Mouse (Mus musculus) c-Kit-negative CD71-positive TER-119-positive erythroid progenitor cells, embryonic 14.5 days (primary cell): Measurements from ENCODE around the gene Pwp2.

Experiments used
- DNase-seq: peaks from one replicate; pipeline ENCODE4 v3.0.0-alpha.2; 2013; ENCODE audit warnings: low read depth, low spot score

Pwp2 gene

DNA sequence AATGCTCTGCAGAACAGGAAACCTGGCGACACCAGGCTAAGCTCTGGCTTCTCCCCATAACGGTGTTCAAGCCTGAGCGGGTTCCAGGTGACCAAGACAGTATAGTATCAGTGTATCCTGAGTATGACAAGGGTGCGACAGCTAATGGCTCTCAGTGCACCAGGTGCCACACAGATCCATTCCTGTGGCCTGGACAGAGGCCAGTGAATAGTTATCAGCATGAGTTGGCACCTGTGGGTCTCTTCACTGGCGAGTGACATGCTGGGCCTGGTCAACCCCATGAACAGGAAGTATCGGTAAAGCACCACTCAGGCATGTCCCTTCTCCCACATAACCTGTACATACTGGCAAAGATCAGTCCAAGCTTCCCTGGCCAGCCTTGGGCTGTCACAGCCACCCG, 13.9 kb downstream of the Pwp2 start:
- DNase-seq: no peak

DNA sequence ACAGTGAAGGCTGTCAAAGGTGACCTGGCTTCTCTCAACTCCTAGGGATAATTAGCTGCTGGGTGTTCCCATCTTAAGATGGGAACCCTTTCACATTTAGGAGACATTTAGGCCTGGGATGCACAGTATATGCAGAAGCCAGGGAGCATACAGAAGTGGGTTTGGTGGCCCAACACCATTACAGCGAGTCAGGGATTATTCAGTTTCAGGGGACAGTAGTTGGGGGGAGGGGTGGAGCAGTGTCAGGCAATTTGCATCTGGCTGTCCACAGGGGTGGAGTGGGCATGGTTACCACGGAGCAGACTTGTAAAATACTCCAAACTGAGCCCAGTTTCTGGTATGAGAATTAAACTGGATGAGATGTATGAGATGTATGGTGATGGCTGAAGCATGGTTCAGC, 14.5 kb downstream of the Pwp2 start:
- DNase-seq: no peak

DNA sequence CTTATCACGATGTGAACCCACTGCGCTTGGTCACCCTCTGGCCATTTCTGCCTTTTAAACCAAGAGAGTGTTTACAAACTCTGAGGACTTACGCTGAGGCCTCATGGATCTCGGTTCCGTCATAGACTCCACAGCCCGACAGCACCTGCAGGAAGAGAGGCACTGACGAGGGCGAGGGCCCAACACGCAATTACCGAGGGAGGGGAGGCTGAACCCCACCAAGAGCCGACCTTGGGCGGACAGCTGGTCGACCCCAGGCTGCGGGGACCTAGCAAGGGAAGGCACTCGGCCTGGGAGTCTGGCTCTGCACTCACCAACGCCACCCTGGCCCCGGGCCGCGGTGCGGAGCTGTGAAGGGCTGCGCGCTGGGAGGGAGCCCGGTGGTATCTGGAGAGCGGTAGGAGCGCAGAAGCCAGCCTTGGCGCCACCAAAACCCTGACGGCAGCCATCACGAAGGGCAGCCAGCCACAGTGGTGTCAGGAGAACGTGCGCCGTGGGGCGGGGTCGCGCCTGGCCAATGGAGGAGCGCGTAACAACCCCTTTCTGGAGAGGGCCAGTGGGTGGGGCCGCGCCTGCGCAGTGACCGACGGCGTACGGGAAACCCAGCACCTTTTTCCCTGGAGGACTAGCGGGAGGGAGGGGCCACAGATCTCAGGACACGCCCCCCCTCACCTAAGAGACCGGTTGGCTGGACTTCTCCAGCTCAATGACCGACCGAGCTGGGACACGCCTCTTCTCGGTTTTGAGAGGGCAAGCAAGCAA, 15.5 kb downstream of the Pwp2 start, which contains the start of gene D10Jhu81e:
Gene D10Jhu81e, minus strand, starts transcription at position 502 of the 762 bp plus-strand sequence.
- DNase-seq: peak; percentile 96

DNA sequence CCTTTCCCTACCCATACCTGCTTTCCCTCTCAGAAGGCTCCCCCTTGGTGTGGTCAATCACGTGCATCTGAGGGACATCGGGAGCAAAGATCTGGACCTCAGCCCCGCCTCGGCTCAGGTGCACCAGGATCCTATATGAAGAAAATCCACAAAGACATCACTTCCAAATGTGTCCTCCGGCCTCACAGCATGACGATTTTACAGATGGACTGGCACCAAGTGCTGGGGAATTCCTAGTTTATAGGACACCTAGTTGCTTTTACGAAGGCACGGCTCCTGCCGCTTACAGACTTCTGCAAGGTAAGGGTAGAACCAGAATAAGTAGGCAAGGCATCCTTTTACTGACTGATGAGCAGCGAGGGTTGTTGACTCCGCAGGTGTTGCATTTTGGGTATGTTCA, 16.2 kb downstream of the Pwp2 start:
- no peak for DNase-seq

DNA sequence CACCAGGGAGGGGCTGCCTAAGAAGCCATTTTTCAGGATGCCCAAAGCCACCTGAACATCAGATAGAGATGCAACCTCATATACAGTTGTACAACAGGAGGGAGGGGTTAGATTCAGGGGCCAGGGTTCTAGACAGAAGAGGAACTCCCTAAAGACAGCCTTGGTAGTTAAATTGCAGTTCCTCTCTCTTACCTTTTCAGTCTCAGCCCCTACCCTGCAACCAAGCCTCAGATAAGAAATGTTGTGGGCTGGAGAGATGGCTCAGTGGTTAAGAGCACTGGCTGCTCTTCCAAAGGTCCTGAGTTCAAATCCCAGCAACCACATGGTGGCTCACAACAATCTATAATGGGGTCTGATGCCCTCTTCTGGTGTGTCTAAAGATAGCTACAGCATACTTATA, 17.2 kb downstream of the Pwp2 start:
- DNase-seq: no peak

DNA sequence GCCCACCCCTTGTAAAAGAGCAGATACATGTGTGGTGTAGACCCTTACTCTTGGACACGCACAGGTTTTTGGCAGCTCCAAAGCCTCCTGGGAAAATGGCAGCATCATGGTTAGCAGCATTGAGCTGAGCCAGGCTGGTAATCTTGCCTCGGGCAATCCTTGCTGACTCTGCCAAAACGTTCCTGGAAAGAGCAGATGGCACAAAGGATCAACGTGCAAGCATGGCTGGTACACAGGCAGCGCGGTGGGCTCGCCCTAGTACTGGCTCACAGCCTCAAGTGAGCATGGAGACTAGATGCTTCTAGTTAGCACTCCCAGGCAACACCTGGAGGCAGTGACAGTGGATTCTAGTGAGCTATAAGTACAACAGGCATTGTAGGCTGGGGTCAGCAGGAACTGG, 17.6 kb downstream of the Pwp2 start:
- no peak for DNase-seq

DNA sequence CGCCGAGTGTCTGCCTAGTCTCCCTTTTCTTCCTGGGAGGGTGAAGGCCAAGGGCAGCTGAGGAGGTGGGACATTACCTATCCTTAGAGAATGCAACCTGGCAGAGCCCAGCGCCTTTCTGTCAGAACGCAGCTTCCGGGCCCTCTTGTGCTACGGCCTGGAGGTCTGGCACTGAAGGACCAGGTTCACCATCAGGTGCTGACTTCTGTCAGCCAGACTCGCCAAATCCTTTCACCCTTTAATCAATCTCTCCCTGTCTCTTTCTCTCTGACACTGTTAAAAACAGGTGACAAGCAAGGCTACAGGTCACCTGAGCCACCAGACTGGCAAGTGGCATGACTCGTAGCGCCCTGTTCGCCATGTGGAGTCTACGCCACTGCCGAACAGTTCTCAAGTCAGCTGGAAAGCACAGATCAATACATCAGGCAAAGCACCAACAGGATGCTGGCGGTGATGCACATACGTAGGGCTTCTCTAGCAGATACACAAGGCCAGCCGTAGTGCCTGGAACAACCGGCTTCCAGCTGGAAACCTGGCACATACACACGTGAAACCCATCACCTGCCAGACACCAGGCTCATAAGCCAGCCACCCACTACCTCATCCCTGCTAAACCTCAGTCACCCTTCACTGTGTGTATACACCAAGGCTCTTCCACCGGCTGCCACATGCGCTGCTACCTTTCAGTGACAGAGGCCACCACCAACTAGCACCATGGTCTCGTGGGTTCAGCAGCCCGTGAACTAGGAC, 19.5 kb downstream of the Pwp2 start:
- DNase-seq: no peak

DNA sequence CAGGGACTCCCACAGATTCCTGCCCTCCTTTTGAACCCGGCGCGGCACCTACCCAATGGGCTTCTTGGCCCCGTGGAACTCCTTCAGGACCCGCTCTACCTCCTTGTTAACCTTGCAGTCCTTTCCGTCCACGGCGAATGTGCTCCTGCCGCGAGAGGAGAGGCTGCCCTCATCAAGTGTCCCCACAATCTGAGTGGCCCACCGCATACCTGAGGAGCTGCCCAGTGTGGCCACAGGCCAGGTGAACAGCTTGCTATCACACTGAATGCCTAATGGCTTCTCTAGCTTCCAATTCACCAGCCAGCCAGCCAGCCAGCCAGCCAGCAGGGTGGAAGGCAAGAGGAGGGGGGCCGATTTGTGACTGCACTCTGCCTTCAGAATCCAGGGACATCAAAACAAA, 20.2 kb downstream of the Pwp2 start:
- DNase-seq: no peak

DNA sequence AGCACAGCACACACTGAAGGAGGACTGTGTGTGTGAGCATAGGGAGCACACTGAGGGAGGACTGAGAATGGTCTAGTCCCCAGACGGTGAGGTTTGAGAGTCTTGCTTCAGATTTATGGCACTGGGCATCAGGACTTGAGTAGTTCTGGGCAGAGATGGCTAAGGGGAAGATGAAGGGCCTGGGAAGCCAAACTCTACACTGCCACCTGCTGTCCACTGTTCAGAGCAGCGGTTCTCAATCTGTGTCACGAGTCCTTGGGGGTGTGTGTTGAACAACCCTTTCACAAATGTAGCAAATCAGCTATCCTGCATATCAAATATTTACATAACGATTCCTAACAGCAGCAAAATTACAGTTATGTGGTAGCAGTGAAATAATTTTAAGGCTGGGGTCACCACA, 21.0 kb downstream of the Pwp2 start:
- no peak for DNase-seq

DNA sequence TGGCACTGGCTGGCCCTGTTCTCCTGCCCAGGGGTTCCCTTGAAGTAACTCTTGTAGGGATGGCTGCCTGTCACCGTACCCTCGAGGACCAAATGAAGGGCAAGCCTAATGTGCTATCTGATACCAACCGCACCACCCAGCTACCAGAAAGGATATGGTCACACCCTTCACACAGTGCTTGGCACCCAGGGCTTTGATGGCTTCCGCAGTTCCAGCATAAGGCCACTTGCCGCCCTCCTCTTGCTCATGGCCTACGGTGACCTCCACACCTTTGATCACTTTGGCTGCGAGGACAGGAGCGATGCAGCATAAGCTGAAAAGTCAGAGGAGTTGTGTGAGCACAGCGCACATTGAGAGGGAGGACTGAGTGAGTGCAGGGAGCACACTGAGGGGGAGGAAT, 21.7 kb downstream of the Pwp2 start:
- DNase-seq: no peak

DNA sequence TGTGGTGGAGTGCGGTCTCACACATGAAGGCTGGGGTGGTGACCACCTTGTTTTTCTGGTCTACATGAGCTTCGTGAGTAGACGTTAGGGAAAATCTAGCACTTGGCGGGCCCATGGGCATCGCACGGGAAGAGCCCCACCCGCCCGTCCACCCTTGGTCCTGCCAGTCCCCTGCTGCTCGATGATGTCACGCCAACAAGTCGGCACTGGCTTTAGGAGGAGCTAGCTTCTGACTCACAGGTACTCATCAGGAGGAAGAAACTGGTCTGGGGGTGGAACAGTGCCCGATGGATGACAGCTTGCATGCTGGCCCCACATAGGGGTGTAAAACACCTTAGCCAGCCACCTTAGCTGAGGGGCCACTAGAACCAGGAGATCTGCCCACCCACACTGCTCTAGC, 22.3 kb downstream of the Pwp2 start:
- no peak for DNase-seq

DNA sequence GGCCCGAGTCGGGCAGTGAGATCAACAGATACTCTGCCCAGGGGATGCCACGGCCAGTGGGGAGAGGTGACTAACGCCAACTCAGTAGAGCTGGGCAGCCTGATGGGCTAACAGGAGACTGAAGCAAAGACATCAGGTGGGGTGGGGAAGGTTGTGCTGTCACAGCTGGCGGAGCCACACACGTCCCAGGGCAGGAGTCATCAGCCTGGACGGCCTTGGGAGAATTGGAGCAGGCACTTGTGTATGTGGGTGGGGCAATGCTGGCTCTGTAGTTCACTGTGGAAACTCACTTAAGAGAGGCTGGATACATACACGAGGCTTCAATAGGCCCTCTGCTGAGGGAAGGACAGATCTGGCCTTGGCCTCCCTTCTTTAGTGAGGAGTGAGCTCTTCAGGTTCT, 23.9 kb downstream of the Pwp2 start:
- no peak for DNase-seq

DNA sequence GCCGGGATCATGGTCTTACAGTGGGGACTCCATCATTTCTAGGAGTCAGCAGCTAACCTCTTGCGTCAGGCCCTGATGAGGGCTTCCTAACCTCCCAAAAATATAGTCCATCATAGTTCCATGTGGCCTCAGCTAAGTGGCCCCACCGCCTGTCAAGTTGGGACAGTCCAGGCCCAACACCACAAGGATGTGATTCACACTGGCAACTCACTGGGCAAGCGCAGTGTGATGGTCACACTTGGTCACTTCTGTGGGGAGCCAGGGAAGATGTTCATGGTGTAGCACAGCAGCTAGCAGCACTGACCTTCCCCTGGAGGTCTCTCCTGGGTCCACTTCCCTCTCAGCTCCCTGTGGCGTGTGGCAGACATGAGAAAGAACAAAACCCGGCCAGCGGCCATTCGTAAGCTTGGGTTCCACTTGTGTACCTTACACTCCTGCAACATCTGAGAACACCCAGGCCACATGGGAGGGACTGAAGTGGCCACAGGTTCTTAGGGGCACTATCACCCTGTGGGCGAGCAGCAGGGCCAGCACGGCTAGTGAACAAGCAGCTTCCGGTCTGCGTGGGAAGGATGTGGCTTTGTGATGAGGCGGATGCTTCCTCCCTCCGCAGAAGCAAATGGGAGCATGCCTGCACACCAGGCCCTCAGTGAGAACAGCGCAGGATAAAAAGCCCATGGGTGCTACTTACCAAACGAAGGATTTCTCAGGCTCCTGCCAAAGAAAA, 24.4 kb downstream of the Pwp2 start:
- DNase-seq: no peak

DNA sequence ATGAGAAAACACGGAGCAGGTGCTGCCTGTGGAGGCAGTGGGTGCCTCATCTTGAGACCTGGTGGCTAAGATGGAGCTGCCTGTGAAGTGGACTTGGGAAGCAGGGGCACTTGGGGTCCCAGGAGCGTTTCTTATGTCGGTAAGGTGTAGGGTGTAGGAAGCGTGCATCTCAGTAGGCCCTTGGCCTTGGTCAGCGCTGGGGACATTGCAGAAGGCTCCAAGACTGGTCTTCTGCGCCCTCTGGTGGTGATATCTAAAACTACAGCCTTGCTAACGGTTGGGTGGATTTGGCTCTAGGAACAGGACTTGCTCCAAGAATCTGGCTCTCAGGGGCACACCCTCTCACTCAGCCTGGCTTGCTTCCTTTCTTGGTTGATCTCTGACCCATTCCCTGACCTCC, 25.0 kb downstream of the Pwp2 start:
- DNase-seq: peak; percentile 70

DNA sequence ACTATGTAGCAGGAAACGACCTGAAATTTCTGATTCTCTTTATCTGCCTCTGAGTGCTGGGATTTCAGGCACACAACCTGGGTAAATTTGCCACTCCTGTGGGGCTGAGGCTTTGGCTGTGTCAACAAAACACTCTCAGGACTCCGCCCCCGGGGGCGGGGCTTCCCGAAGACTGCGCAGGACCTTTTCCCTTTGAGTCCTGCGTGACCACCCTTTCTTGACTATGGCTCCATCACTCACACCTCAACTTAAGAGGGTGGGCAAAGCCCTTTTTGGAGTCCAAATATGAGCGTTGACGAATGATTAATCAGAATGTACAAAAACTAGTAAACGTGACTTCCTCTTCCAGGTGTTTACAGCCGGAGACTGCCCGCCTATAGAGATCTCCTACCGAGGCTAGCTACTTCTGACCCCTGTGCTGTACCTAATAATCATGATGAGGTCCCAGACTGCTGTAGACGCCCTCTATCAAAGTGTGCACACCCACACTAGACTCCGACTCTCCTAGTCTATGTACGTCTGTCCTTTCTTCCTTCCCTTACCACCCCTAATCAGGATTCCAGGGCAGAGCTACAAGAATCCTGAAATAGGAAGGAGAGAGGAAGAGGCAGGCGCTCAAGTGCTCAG, 25.6 kb downstream of the Pwp2 start:
- peak; percentile 24 for DNase-seq

DNA sequence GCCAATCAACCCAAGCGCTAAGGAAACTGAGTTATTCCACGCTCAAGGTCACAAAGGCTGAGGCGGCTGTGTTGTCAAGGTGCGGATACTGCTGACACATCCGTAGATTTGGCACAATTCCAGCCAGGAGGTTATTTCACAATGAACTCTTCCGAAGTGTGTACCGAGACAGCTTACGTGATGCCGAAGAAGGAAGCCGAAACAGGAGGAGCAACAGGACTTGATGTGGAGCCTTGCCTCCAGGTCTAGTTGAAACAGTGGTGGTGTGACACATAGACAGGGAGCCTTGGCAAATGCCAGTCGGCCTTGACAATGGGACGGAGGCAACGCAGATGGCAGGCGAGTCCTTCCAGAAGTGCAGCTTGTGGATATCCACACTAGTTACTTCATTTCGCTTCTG, 26.9 kb downstream of the Pwp2 start:
- DNase-seq: no peak

DNA sequence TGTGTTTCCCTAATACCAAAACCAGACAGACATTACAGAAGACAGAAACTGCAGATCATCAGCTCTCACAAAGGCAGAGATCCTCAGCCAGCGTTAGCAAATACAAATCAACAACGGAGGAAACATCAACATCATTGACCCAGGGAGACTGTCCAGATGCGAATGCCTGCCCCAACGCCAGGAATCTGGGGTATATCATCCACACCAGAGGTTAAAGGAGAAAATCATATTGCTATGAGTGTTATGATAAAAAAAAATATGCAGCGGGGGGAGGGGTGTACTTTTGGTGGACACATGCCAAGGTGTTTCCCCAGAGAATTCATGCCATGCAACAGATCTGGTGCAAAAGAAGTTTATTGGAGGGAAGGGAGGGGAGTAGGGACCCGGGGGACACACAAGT, 28.0 kb downstream of the Pwp2 start:
- DNase-seq: no peak

DNA sequence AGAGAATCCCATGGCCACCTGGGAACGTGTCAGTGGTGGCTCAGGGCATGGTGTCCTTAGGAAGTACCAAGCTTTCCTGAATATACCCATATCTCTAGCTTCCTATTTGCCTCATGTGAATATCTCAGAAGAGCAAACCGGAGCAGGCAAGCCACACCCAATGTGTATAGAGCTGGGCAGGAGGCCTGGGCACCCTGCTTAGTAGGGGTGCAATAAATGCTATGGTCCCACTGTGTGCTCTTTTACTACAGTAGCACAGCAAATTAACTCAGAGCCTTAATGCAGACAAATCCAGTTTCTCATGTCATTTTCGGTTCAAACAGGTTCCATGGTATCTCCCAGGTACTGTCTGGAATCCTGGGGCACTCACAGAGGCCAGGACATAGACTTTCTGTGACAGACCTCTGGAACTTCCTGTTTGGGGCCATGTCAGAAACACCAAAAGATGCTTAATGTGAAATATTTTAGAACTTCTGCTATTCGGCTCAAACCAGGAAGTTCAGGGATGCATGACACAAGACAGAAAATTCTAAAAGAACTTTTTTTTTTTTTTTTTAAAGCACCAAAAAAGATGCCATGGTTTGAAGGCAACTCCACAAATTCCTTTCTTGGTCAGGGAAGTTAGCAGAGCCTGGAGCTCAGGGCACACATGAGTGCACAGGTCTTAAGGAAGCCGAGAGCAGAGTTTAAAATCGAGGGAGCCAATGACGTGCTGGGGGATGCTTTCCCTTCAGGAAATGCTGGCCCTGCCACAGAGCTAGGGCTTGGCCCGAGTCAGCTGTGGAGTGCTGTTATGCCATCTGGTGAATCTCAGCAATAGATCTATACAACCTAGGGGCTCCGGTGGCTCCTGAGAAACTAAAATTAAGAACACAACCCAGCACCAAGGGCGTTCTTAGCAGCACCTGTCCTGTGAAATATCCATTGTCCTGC, 35.8 kb downstream of the Pwp2 start:
- no peak for DNase-seq

DNA sequence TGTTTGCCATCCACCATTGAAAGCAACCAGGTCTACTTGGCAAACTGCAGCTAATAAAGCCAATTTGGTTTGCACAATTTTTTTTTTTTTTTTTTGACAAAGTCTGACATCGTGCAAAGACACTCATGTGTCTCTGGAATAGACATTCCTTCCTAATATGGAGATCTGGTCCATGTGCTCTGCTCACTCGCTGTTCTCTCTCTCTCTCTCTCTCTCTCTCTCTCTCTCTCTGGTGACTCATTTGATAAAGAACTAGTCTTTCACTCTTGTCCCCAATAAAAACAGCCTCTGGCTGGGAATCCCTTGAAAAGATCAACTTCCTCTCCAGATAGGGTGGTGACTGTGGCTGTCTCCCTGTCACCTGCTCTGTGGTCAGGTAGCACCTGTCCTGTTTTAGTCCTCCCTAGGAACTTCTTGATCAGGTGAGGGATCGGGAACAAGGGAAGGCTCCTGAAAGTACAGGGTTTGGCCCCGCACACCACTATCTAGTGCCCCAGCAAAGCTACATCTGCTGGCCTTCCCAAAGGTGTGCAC, 37.0 kb downstream of the Pwp2 start:
- DNase-seq: no peak

DNA sequence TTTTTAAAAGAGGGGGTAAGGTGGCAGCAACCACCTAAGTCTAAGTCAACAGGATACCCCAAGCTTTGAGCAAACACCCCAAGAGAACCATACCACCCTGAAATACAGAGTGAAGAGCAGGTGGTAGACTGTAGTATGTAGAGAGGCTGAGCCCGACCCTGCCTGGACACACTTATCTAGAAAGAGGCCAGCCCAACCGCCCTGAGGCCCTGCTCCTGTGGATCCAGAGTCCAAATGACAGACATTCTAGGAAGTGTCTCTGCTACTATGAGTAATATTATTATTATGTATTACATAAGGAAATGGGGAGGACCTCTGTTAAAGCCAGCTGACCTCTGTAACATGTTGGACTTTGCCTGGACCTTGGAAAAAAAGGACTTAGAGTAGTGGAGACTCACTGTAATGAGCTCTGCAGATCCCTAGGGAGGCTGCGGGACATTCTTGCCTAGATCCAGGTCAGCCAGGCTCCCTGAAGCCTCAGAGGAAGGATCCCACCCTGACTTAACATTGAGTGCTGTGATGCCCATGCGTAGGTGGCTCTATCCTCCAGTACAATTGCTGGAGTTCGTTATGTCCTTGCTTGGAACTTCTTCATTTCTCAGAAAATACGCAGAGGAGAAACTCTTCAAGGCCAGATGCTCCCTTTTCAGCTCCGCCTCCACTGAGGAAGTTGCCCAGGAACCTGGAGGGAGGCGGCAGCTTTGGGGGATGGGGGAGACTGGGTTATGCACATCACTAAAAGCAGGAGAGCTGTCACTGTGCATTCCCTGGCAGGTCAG, 41.0 kb downstream of the Pwp2 start:
- DNase-seq: no peak
